Mouse (Mus musculus) kidney, embryonic 16.5 days (tissue): ENCODE results near the gene Xylt1. TPM values are rescaled to one million over a fixed set of nuclear protein-coding genes. Genes with fewer than 3 reads are reported as not detected.

ENCODE experiments used
- ATAC-seq: fragments of 200-750 bp; cut with Nextera tagmentation; 2 replicates; pipeline ENCODE4 v1.8.0; 2017; ENCODE audit warnings: moderate TSS enrichment; ENCODE audit not compliant: low FRiP score, low TSS enrichment
- H3K27ac ChIP-seq: fragments of 300-500 bp; sonication (generic); 2 replicates; pipeline ENCODE4 v1.5.1; 2014; ENCODE audit warnings: low read length
- H3K27me3 ChIP-seq: fragments of 300-500 bp; sonication (generic); 2 replicates; pipeline ENCODE4 v1.6.1; 2014; ENCODE audit warnings: low read length, control low read depth, mixed read lengths; ENCODE audit not compliant: insufficient read depth
- H3K36me3 ChIP-seq: fragments of 300-500 bp; sonication (generic); 2 replicates; pipeline ENCODE4 v1.6.1; 2014; ENCODE audit warnings: low read length, control low read depth, mixed read lengths; ENCODE audit not compliant: insufficient read depth
- H3K4me1 ChIP-seq: fragments of 300-500 bp; sonication (generic); 2 replicates; pipeline ENCODE4 v1.6.1; 2014; ENCODE audit warnings: low read length, control low read depth, mixed read lengths; ENCODE audit not compliant: insufficient read depth
- H3K4me2 ChIP-seq: fragments of 300-500 bp; sonication (generic); replicated peaks from 2 replicates; pipeline ENCODE4 v1.6.1; 2014; ENCODE audit warnings: low read depth, low read length
- H3K4me3 ChIP-seq: fragments of 300-500 bp; sonication (generic); 2 replicates; pipeline ENCODE4 v1.5.1; 2014; ENCODE audit warnings: mild to moderate bottlenecking, low read length
- H3K9ac ChIP-seq: fragments of 300-500 bp; sonication (generic); replicated peaks from 2 replicates; pipeline ENCODE4 v1.6.1; 2014; ENCODE audit warnings: low read length
- H3K9me3 ChIP-seq: fragments of 300-500 bp; sonication (generic); 2 replicates; pipeline ENCODE4 v1.6.1; 2016; ENCODE audit warnings: low read length, control low read depth
- WGBS: fragments of 180-500 bp; shearing (Covaris S2); extraction: QIAGEN DNeasy Blood & Tissue Kit; methylation state at CpG from one replicate; pipeline ENCODE4 v1.1.7; 2014; 5-methylcytosine and 5-hydroxymethylcytosine counted together
- polyA plus RNA-seq: library from polyadenylated mRNA; unstranded; fragments of >200 nt; fragmentation: Nextera tagmentation; extraction: Ambion mirVana; gene quantifications from 2 replicates; pipeline ENCODE4 v1.2.1, GENCODE M21; 2015

Xylt1 gene
- polyA plus RNA-seq, 1 experiment from 2014 or later: 1.6 TPM

DNA sequence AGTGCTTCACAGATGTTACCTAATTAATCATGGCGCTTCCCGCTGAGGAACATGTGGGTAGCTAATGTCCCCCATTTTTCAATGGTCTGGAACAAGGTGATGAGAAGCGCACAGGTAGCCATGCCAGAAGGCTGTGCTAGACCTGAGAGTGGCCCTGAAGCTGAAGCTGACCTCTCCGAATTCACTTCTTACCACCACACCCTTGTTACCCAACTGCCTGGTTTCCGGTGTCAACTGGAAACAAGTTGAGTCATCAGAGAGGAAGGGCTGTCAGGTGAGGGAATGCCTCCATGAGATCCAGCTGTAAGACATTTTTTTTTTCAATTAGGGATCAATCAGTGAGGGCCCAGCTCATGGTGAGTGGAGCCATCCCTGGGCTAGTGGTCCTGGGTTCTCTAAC, 68.8 kb downstream of the Xylt1 start:
- WGBS: 98% methylated on average over 5 of the region's 5 CpGs
- H3K9ac ChIP-seq: no peak overlapping the region
- no peak overlapping the region for H3K27ac ChIP-seq
- H3K9me3 ChIP-seq: no peaks in the 10 kb centered on the region
- H3K4me1 ChIP-seq: peaks cover 8% of the 10 kb centered on the region
- H3K4me2 ChIP-seq: no peak overlapping the region
- no peak for ATAC-seq
- no peaks in the 10 kb centered on the region for H3K36me3 ChIP-seq
- H3K4me3 ChIP-seq: no peak overlapping the region
- no peaks in the 10 kb centered on the region for H3K27me3 ChIP-seq

GRCm38 (mm10) chr7:117451212-117451611, 70.4 kb downstream of the Xylt1 start:
- ATAC-seq: no peak
- peaks cover 8% of the 10 kb centered on the region for H3K4me1 ChIP-seq
- no peak overlapping the region for H3K4me2 ChIP-seq
- no peaks in the 10 kb centered on the region for H3K36me3 ChIP-seq
- H3K4me3 ChIP-seq: no peak overlapping the region
- H3K9ac ChIP-seq: no peak overlapping the region
- no peaks in the 10 kb centered on the region for H3K9me3 ChIP-seq
- no peak overlapping the region for H3K27ac ChIP-seq
- H3K27me3 ChIP-seq: no peaks in the 10 kb centered on the region

DNA sequence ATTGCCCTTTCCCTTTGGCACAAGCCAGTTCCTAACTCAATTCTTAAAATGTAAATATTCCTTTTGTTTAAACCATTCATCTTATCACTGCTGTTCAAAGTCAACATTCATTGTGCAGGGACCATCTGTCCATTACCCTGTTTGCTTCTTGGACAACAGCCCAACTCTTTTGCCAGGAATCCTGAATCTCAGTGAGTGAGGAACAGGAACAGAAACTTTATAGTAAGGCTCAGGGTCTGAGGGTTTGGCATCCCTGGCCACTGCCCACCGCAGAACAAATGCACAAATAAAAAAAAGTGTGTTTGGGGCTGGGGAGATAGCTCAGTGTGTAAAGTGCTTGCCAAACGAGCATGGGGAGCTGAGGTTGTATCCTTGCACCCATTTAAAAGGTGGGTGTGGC, 71.5 kb downstream of the Xylt1 start:
- no peak for ATAC-seq
- Histone ChIP-seq H3K4me3 (no peak overlapping the region), H3K9me3 (no peaks in the 10 kb centered on the region), H3K4me2 (no peak overlapping the region), H3K27me3 (no peaks in the 10 kb centered on the region), H3K36me3 (0 out of 2 replicates have a peak, but pooled peaks cover 3% of the 10 kb centered on the region), H3K9ac (no peak overlapping the region), H3K27ac (no peak overlapping the region), H3K4me1 (peaks cover 8% of the 10 kb centered on the region)
- 58% methylated on average over 2 of the region's 2 CpGs for WGBS

- peaks cover 8% of the 10 kb centered on the region for H3K4me1 ChIP-seq
- H3K4me3 ChIP-seq: no peak overlapping the region
- no peak overlapping the region for H3K9ac ChIP-seq
- H3K9me3 ChIP-seq: no peaks in the 10 kb centered on the region
- H3K4me2 ChIP-seq: no peak overlapping the region
- H3K27me3 ChIP-seq: no peaks in the 10 kb centered on the region
- 88% methylated on average over 11 of the region's 11 CpGs for WGBS
- 0 out of 2 replicates have a peak, but pooled peaks cover 3% of the 10 kb centered on the region for H3K36me3 ChIP-seq
- ATAC-seq: no peak
- no peak overlapping the region for H3K27ac ChIP-seq
Observed at GRCm38 (mm10) chr7:117454789-117455548, 74.2 kb downstream of the Xylt1 start.

DNA sequence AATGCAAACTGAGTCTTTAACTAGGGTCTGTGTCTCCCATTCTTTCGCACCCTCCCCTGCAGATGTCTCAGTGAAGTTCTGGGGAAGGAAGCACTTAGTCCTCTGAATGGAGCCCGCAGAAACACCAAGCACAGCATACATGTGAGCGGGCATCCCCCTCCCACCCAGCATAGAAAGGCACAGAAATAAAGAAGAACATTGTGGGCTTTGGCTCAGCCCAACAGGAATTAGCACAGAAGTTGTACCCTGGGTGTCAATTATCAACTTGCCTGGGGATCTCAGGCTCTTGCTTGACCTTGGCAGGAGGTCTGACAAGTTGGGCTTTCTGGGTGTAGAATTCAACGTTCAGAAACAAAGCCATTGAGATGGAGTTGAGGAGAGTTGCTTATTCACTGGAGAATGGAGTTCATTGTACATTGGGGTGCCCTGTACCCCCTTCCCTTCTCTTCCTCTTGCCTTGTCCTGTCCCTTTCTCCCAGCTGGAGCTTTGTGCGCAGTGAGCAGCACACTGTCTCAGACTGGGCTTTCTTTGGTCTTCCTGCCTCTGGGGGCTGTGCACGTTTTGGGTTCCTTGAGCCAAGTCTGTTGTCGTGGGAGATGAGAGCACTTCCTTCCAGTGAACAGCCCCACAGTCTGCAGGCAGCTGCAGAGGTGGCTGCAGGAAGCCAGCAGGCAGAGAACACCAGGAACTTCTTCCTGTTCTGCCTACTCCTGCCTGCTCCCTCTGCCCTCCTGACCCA, 81.6 kb downstream of the Xylt1 start:
- H3K27me3 ChIP-seq: no peaks in the 10 kb centered on the region
- no peaks in the 10 kb centered on the region; the same call in 1 of the 2 replicates for H3K9me3 ChIP-seq
- peaks cover 14% of the 10 kb centered on the region for H3K4me1 ChIP-seq
- H3K27ac ChIP-seq: 0 out of 2 replicates have a peak overlapping the region, but pooled peaks have one; percentile 32
- H3K36me3 ChIP-seq: no peaks in the 10 kb centered on the region
- H3K9ac ChIP-seq: no peak overlapping the region
- ATAC-seq: peak; percentile 81
- 50% methylated on average over 7 of the region's 7 CpGs for WGBS
- H3K4me3 ChIP-seq: no peak overlapping the region
- no peak overlapping the region for H3K4me2 ChIP-seq

GRCm38 (mm10) chr7:117464956-117465355, 84.2 kb downstream of the Xylt1 start:
- Histone ChIP-seq H3K4me3 (no peak overlapping the region), H3K9me3 (no peaks in the 10 kb centered on the region; the same call in 1 of the 2 replicates), H3K36me3 (no peaks in the 10 kb centered on the region), H3K4me1 (peaks cover 14% of the 10 kb centered on the region), H3K27ac (no peak overlapping the region), H3K9ac (no peak overlapping the region), H3K4me2 (no peak overlapping the region), H3K27me3 (no peaks in the 10 kb centered on the region)
- no peak for ATAC-seq
- WGBS: 54% methylated on average over 4 of the region's 4 CpGs

DNA sequence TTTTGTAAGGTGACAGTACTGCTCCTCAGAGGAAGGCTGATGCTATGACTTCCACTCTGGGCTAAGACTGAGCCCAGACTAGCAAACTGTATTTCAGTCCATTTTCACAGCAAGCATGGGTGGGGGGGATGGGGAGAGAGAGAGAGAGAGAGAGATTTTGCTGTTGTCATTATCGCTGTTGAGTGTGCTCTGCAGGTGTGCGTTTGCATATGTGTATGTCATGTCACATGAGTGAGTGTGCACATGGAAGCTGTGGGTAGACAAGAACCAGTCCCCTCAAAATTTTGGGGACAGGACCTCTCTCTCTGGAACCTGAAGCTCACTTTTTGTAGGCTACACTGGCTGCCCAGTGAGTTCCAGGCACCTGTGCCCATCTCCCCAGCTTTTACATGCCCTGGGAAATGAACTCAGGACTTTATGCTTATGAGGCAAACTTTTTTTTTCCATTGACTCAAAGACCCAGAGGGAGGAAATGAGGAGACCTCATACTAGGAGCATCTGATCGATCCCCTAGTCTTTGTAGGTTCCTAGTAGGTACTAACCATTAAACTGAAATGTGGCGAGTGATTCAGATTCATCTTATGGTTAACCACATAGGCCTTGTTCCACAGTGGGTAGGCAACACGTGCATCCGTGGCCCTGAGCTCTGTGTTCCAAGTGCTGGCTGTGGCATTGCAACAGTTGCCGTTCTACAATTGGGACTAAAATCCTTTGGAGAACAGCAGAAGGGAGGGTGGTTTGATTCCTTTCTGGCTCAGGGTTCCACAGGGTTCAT, 85.4 kb downstream of the Xylt1 start:
- Histone ChIP-seq H3K36me3 (no peaks in the 10 kb centered on the region), H3K4me1 (peaks cover 14% of the 10 kb centered on the region), H3K27me3 (no peaks in the 10 kb centered on the region), H3K9me3 (no peaks in the 10 kb centered on the region), H3K9ac (no peak overlapping the region), H3K4me3 (no peak overlapping the region), H3K4me2 (no peak overlapping the region), H3K27ac (no peak overlapping the region)
- ATAC-seq: no peak
- WGBS: 97% methylated on average over 7 of the region's 7 CpGs

DNA sequence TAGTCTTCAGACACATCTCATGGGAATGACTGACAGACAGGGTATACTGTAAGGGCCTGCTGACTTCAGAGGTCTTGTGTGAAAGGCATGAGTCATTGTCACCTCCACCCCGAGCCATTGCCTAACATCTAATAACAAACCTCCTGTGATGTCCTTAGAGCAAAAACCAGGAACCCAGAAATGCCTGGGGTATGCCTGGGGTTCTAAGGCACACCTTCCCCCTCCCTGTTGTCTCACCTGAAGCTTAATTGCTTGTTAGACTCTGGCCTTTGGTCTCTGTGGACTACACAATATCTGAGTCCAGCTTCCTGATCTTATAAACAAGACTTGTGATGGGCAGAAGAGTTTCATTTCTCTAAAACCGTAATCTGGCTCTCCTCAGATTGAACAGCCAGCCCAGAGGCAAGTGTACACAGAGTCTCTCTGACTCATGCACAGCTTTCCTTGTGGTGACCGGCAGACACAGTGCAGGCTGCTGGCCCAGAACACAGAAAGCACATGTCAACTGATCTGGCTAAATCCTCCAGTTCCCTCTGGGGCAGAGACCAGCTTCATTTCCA, 89.5 kb downstream of the Xylt1 start:
- Histone ChIP-seq H3K27me3 (no peaks in the 10 kb centered on the region), H3K9me3 (no peaks in the 10 kb centered on the region), H3K9ac (no peak overlapping the region), H3K4me2 (no peak overlapping the region), H3K4me3 (no peak overlapping the region), H3K36me3 (no peaks in the 10 kb centered on the region), H3K27ac (no peak overlapping the region), H3K4me1 (peaks cover 26% of the 10 kb centered on the region)
- no peak for ATAC-seq
- 70% methylated on average over 3 of the region's 3 CpGs for whole genome bisulfite sequencing

GRCm38 (mm10) chr7:117472055-117472780, 91.4 kb downstream of the Xylt1 start:
- 28% methylated on average over 11 of the region's 11 CpGs for WGBS
- Histone ChIP-seq H3K9me3 (no peaks in the 10 kb centered on the region), H3K9ac (no peak overlapping the region), H3K27me3 (no peaks in the 10 kb centered on the region), H3K4me1 (peaks cover 26% of the 10 kb centered on the region), H3K4me3 (no peak overlapping the region), H3K27ac (peak overlapping the region; percentile 21; the same call in 1 of the 2 replicates), H3K4me2 (no peak overlapping the region), H3K36me3 (no peaks in the 10 kb centered on the region)
- peak; percentile 83 for ATAC-seq
